Mouse (Mus musculus): ENCODE measurements around the gene Cog7.

Gene Cog7

GRCm38 (mm10) chr7:121954891-121955669, 26.4 kb downstream of the Cog7 start:
- DNase-seq (ENCODE audit: extremely low spot score, low spot score) = no peak

DNA sequence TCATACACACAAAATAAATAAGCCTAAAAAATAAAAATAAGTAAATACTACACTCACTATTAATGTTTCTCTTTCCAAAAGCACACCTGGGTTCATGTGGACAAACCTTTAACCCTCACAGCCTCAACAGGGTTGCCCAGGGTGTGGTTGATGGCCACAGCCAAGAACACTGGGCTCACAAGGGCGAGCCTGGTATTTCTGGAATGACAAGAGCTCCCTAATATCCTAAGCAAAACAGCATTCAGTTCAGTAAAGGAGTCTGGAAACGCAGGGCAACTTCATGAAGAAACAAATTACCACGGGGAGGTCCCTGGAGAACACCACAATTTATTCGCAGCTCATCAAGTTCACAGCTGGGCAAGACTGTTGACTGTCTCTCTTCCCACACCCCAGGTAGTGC, 34.0 kb downstream of the Cog7 start:
- no peak for DNase-seq (ENCODE audit: extremely low spot score, low spot score)

DNA sequence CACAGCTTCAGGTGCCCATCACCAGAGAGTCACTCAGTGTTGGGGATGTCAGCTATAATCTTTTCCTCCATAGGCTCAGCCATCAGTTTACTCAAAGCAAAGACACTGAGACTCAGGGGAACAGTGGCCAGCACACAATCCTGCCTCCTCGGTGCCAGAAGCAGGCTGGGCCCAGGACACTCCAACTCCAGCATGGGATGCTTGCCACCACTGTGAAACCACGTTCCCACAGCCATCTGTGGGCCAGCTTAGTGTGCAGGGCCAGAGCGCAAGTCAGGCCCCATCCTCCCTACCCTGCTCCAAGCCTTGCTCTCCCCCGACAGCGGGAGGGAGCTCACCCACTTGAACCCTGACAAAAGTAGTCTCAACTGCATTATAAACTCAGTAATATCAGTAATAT, 35.3 kb downstream of the Cog7 start:
- no peak for DNase-seq (ENCODE audit: extremely low spot score, low spot score)

DNA sequence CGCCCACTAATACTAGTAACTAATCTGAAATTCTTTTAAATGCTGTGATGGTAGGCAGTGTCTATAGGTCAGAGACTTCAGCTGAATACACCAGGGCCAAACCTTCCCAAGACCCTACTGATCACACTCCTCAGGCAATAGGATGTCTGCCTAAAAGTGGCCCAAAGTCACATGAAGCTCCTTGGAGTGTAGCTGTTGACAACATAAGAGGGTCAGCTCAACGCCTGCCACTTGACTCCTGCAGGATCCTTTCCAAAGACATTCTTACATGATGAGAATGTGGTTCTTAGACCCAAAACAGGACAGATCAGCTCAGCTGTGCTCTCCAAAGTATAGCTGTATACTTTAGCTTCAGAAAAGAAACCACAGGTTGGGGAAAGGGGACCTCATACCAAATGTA, 39.1 kb downstream of the Cog7 start:
- no peak for DNase-seq (ENCODE audit: extremely low spot score, low spot score)

GRCm38 (mm10) chr7:121941640-121942039, 39.9 kb downstream of the Cog7 start:
- DNase-seq (ENCODE audit: extremely low spot score, low spot score) = no peak

DNA sequence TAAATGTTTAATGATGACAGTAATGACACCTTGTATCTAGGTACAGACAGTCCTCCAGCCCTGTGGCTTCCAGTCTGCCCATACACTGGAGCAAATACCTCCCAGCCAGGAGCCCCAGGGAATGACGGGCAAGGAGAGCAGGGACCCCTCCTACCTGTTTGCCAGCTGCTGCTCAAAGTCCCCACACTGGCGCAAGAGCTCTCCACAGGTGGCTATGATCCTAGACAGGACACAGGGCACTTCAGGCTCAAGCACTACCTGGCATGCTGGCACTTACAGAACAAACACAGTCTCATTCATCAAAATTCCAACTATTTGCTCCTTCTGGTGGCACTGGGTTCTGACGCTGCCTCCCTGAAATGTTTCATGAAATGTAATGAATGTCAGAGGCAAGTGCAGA, 40.5 kb downstream of the Cog7 start:
- no peak for DNase-seq (ENCODE audit: extremely low spot score, low spot score)

- no peak for DNase-seq (ENCODE audit: extremely low spot score, low spot score)
Measured at GRCm38 (mm10) chr7:121939729-121940128, 41.8 kb downstream of the Cog7 start.

GRCm38 (mm10) chr7:121939244-121939643, 42.3 kb downstream of the Cog7 start:
- no peak for DNase-seq (ENCODE audit: extremely low spot score, low spot score)

DNA sequence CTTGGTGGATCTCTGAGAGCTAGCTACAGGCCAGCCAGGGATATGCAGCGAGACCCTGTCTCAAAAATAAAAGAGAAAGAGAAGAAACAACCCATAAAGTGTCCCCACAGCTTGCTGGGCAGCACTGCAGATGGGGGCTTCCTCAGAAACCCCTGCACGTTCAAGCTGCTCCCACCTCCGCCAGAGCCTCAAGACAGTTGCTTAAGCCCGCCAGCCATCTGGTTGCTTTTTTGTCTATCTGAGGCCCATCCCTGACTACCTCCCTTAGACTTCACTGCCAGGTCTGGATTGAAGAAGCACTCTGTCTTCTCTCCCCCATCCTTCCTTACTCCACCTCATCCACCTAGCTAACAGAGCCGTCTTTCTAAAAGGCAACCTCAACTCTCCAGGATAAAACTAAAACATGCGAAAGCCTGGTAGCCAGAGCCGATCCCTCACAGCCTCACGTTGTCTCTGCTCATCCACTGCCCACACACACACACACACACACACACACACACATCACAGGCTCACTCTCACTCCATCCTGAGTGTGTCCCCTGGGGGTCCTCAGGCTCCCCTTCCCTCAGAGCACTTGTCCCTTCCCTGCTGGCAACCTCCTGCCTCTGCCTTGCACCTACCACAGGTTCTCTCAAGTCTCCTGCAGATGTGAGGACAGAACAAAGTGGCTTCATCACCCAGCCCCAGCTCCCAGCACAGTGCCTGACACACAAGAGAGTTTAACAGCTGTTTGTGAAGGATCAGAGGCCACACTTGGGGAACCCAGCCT, 43.2 kb downstream of the Cog7 start:
- DNase-seq (ENCODE audit: extremely low spot score, low spot score) = no peak

DNA sequence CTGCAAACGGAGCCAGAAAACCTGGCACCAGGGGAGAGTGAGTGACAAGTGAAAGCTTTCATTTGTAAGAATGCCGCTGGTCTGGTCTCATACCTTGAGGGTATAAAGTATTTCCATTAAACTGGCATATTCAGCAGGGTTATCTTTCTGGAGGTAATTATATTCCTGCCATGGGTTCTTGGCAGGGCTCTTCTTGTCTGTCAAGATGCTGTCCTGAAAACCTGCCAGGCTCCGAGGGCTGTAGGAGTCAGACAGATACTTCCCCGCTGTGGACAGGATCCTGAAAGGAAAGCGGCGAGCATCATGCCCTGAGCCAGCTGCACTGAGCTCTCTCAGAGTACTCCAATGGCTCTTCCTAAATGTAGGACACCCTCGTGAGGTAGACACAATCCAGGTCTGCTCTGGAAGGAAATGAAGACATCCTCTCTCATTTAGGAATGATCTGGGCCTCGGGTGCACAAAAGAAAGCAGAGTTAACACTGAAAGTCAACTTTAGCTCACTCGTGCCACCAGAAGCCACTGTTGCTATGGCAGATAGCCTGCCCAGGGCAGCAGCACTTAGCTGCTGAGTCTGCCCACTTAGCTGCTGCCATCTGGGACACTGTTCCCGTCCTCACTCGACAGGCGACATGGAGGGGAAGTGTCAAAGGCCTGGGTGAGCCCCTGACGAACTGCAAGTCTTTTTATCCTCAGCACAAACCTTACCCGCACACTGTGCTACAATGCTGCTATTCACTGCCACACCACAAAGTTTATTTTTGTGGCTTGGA, 44.5 kb downstream of the Cog7 start:
- no peak for DNase-seq (ENCODE audit: extremely low spot score, low spot score)

DNA sequence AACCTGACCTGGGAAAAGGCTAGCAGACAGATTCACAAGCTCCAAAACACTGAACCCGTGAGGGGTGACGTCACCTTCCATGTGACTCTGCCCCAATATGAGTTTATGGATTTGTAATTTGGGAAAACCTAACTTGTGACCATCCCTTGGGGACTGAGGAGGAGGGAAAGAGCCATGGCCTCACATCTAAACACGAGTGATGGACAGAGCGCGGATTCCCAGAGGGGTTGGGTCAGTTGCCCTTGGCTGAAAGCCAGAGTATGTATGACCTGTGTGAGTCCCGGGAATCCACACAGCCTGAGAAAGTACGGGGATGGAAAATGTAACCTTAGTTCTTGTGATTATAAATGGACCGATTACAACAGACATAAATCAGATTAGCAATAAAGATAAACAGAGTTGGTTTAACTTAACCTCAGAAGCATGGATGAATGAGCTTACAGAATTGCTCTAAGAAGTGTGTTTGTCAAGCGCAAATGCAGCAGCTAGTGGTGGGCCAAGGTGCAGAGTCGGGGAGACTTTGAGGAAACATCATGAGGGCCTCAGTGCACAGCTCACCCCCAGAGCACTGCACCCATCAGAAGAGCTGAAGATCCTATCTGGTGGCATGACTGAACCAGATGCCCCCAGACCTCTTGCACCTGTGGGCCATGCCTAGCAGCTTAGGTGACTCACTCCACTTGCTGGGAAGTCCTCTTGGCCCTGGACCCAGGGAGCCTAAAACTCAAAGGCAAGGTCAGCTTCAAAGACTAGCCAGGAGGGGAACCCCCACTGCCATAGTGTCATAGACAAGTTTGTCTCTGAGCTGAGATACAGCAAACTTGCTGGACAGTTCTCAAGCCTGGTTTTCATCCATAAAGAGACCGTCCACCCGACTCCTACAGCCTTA, 45.4 kb downstream of the Cog7 start:
- no peak for DNase-seq (ENCODE audit: extremely low spot score, low spot score)

GRCm38 (mm10) chr7:121934346-121934745, 47.2 kb downstream of the Cog7 start:
- DNase-seq (ENCODE audit: extremely low spot score, low spot score) = no peak

GRCm38 (mm10) chr7:121933675-121934074, 47.8 kb downstream of the Cog7 start:
- no peak for DNase-seq (ENCODE audit: extremely low spot score, low spot score)

GRCm38 (mm10) chr7:121931246-121931645, 50.3 kb downstream of the Cog7 start:
- no peak for DNase-seq (ENCODE audit: extremely low spot score, low spot score)

DNA sequence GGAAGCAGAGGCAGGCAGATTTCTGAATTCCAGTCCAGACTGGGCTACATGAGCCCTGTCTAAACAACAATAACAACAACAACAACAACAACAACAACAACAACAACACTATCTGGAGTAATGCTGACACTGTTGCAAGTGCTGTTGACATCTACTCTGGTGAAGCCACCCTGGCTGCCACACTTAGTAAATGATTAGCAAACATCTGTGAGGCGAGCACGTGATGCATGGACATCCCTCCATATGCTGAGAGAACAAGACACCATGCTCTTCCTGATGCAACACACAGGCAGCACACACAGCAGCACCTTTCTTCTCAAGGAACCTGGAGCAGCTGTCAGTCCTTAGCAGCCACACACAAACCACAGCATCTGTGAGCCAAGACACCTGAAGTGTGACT, 53.6 kb downstream of the Cog7 start:
- no peak for DNase-seq (ENCODE audit: extremely low spot score, low spot score)

DNA sequence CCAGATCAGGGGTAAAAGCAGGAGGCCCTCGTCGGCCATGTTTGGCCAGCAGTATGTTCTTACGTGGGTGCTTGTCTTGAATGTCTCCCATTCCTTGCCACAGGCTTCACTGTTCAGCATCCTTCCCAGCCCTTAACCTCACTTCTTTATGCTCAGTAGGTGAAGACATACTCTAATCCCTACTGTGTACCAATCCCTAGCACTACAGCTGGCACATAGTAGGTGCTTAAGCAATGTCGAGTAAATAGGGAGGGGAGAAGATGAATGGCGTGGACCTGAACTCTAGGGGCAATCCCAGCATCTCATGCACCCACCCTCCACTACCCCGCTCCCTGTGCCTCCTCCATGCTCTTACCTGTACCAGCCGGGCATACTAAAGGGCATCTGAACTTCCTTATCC, 57.1 kb downstream of the Cog7 start:
- no peak for DNase-seq (ENCODE audit: extremely low spot score, low spot score)

- no peak for DNase-seq (ENCODE audit: extremely low spot score, low spot score)
Measured at GRCm38 (mm10) chr7:121913944-121914343, 67.6 kb downstream of the Cog7 start.

DNA sequence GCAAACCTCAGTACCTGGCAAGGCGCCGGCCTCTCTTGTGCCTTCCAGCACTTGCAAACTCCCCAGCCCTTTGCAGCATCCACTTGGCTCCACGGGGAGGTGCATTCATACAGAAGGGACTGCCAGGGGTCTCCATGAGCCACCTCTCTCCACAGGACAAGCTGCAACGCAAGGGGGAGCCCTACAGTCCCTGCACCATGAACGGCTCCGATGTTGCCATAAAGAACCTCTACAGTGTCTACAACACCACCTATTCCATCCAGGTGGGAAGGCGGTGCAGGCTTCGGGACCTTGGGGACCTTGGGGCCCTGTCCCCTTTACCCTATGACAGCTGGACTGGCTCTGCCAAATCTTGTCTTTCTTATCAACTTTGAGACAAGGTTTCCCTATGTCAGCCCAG, 69.3 kb downstream of the Cog7 start:
- DNase-seq (ENCODE audit: extremely low spot score, low spot score) = no peak

- no peak for DNase-seq (ENCODE audit: extremely low spot score, low spot score)
Measured at GRCm38 (mm10) chr7:121906879-121907278, 74.6 kb downstream of the Cog7 start.

DNA sequence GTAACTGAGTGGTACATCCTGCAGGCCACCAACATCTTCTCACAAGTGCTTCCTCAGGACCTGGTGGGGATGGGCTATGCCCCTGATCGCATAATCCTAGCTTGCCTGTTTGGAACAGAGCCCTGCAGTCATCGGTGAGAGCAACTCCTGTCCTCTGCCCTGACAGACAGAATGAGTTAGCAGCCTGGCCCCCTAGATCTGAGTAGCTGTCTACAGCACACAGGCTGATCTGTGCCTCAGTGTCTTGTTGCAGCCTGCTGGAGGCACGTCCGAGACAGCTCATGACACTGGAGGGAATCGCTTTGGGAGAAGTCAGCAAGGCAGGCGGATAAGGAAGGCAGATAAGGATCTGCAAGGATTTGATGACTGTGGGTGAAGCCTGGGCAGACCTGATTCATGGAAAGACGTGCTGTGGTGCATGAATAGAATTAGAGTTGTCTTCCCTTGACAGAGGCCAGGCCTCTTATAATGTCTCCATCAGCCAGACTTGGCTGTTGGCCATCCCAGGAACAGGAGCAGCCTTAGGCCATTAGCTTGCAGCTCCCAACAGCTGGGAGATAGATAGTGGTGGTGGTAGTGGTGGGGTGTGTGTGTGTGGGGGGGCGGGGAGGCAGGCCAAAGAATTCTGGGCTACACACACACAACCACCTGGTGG, 78.6 kb downstream of the Cog7 start:
- DNase-seq (ENCODE audit: extremely low spot score, low spot score) = no peak

DNA sequence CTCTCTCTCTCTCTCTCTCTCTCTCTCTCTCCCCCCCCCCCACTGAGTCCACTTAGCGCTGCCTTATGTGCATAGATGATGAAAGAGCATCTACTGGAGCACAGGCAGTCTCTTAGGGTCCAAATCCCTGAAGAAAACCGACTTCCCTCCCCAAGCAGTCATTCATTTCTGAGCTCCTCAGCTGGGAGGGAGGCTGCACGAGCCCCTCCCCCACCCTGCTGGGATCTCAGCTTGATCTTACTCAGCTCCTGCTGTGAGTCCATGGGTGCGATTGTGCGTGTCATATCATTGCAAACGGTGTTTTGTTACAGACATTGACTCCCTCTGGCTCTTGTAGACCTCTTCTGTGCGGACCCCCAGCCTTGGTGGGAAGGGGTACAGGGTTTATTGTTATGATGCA, 81.6 kb downstream of the Cog7 start:
- DNase-seq (ENCODE audit: extremely low spot score, low spot score) = peak; percentile 30

Data from neural tube, embryonic 10.5 days (tissue).